In genomic region chr11:117309108-117309917, GRCm38 (mm10) we compare ENCODE assay signal across 9 mouse cellular contexts.
DNase-seq lines count a peak whose midpoint lies in the region; ATAC-seq and TF ChIP-seq lines count a peak whose summit lies in the region.
"Had no signal": no experiment of that assay in that cellular context is flagged by ENCODE, and none has a peak within 500 bp of the region (broad histone marks: within the 10 kb centered on the region; RNA-seq: fewer than 3 reads in every experiment).

No protein-coding gene starts in this region.

- peak overlapping the region; percentile 10; the same call in 1 of the 2 replicates for H3K9ac ChIP-seq in heart, adult 2 months (ENCODE audit: low read depth, low read length)
- no peak overlapping the region for H3K9ac ChIP-seq in midbrain, embryonic 11.5 days (ENCODE audit: low read length)
- 0 out of 2 replicates have a peak overlapping the region, but pooled peaks have one; percentile 35 for H3K9ac ChIP-seq in embryonic facial prominence, embryonic 12.5 days
- 0 out of 2 replicates have a peak overlapping the region, but pooled peaks have one; percentile 7 for H3K9ac ChIP-seq in limb, embryonic 15.5 days

- no peak for TF ChIP-seq CTCF in heart, adult 2 months (IDR thresholded peaks at IDR 0.05)

- intact Hi-C loops in heart, adult 2 months (cut with DNase I): no loop called here
- intact Hi-C loops in heart, postnatal 36 days (cut with DNase I): no loop called here

- no peaks in the 10 kb centered on the region for H3K9me3 ChIP-seq in midbrain, embryonic 10.5 days (replicated peaks)
- H3K9me3 ChIP-seq in midbrain, embryonic 11.5 days (ENCODE audit: control insufficient read depth, low read length): no peaks in the 10 kb centered on the region
- H3K9me3 ChIP-seq in embryonic facial prominence, embryonic 12.5 days: no peaks in the 10 kb centered on the region
- H3K9me3 ChIP-seq in limb, embryonic 15.5 days: no peaks in the 10 kb centered on the region
- H3K9me3 ChIP-seq: heart, embryonic 15.5 days had no signal

- no peak for TF ChIP-seq EP300 in heart, adult 2 months (IDR thresholded peaks at IDR 0.05; ENCODE audit: insufficient read depth, low read depth, low read length)

- WGBS in heart, adult 2 months: 62% methylated on average over 17 of the region's 17 CpGs
- WGBS in midbrain, embryonic 10.5 days: 78% methylated on average over 17 of the region's 17 CpGs
- WGBS in midbrain, embryonic 11.5 days: 76% methylated on average over 17 of the region's 17 CpGs
- whole genome bisulfite sequencing in embryonic facial prominence, embryonic 12.5 days: 57% methylated on average over 17 of the region's 17 CpGs
- 50% methylated on average over 17 of the region's 17 CpGs for WGBS in limb, embryonic 15.5 days

- H3K79me2 ChIP-seq in heart, adult 2 months (replicated peaks; ENCODE audit: control insufficient read depth, insufficient read depth, low read length): no peaks in the 10 kb centered on the region

- H3K4me3 ChIP-seq in heart, adult 2 months: no peak overlapping the region
- H3K4me3 ChIP-seq in midbrain, embryonic 10.5 days: no peak overlapping the region
- no peak overlapping the region for H3K4me3 ChIP-seq in midbrain, embryonic 11.5 days (ENCODE audit: low read depth, low read length)
- H3K4me3 ChIP-seq in embryonic facial prominence, embryonic 12.5 days: no peak overlapping the region
- no peak overlapping the region for H3K4me3 ChIP-seq in limb, embryonic 15.5 days
- H3K4me3 ChIP-seq: heart, embryonic 15.5 days had no signal

- peak overlapping the region; percentile 62 for H3K27ac ChIP-seq in heart, adult 2 months
- H3K27ac ChIP-seq in midbrain, embryonic 10.5 days (replicated peaks): peak overlapping the region; percentile 69
- H3K27ac ChIP-seq in midbrain, embryonic 11.5 days (ENCODE audit: low read depth, low read length): no peak overlapping the region
- H3K27ac ChIP-seq in embryonic facial prominence, embryonic 12.5 days: peak overlapping the region; percentile 46
- H3K27ac ChIP-seq in limb, embryonic 15.5 days: peak overlapping the region; percentile 78

- no peak for TF ChIP-seq POLR2A in heart, adult 2 months (IDR thresholded peaks at IDR 0.05; ENCODE audit: insufficient read depth, low read depth, low read length)

- H3K4me2 ChIP-seq in midbrain, embryonic 11.5 days: no peak overlapping the region
- no peak overlapping the region; the same call in 1 of the 2 replicates for H3K4me2 ChIP-seq in embryonic facial prominence, embryonic 12.5 days (replicated peaks)
- no peak overlapping the region for H3K4me2 ChIP-seq in limb, embryonic 15.5 days
- H3K4me2 ChIP-seq: heart, embryonic 15.5 days had no signal

- DNase-seq in heart, adult 2 months: no peak
- DNase-seq in heart, postnatal 36 days: no peak
- no peak for DNase-seq in midbrain, embryonic 10.5 days (ENCODE audit: low spot score)
- DNase-seq in midbrain, embryonic 11.5 days (ENCODE audit: low spot score, missing footprints): no peak
- no peak for DNase-seq in urinary bladder, postnatal 25 days (ENCODE audit: low spot score)

- no peaks in the 10 kb centered on the region for H3K27me3 ChIP-seq in heart, adult 2 months (ENCODE audit: control insufficient read depth, insufficient read depth, low read length)
- H3K27me3 ChIP-seq in midbrain, embryonic 10.5 days (ENCODE audit: low read depth, poor library complexity, severe bottlenecking): no peaks in the 10 kb centered on the region
- no peaks in the 10 kb centered on the region for H3K27me3 ChIP-seq in midbrain, embryonic 11.5 days (ENCODE audit: control insufficient read depth, insufficient read depth, low read length)
- no peaks in the 10 kb centered on the region for H3K27me3 ChIP-seq in embryonic facial prominence, embryonic 12.5 days
- no peaks in the 10 kb centered on the region for H3K27me3 ChIP-seq in limb, embryonic 15.5 days
- H3K27me3 ChIP-seq: heart, embryonic 15.5 days had no signal

- no peak for ATAC-seq in midbrain, embryonic 11.5 days (ENCODE audit: low FRiP score)
- ATAC-seq in embryonic facial prominence, embryonic 12.5 days (ENCODE audit: insufficient number of reproducible peaks, insufficient read depth, low FRiP score, low TSS enrichment): no peak
- ATAC-seq in limb, embryonic 15.5 days (ENCODE audit: insufficient number of reproducible peaks, low FRiP score, low TSS enrichment, low read depth): no peak
- no peak for ATAC-seq in erythroblast, adult 5-6 weeks (replicated peaks; ENCODE audit: low FRiP score, poor library complexity, severe bottlenecking)

- 0 out of 2 replicates have a peak, but pooled peaks cover 2% of the 10 kb centered on the region for H3K36me3 ChIP-seq in heart, adult 2 months (ENCODE audit: control insufficient read depth, insufficient read depth, low read length)
- no peaks in the 10 kb centered on the region; the same call in 1 of the 2 replicates for H3K36me3 ChIP-seq in midbrain, embryonic 10.5 days
- H3K36me3 ChIP-seq in midbrain, embryonic 11.5 days (ENCODE audit: control insufficient read depth, insufficient read depth, low read length): no peaks in the 10 kb centered on the region
- no peaks in the 10 kb centered on the region for H3K36me3 ChIP-seq in embryonic facial prominence, embryonic 12.5 days
- 0 out of 2 replicates have a peak, but pooled peaks cover 2% of the 10 kb centered on the region for H3K36me3 ChIP-seq in limb, embryonic 15.5 days
- H3K36me3 ChIP-seq: heart, embryonic 15.5 days had no signal

- peaks cover 75% of the 10 kb centered on the region for H3K4me1 ChIP-seq in heart, adult 2 months (ENCODE audit: control insufficient read depth, insufficient read depth, low read length)
- peaks cover 80% of the 10 kb centered on the region for H3K4me1 ChIP-seq in midbrain, embryonic 10.5 days
- H3K4me1 ChIP-seq in midbrain, embryonic 11.5 days (ENCODE audit: control insufficient read depth, insufficient read depth, low read length): peaks cover 20% of the 10 kb centered on the region
- H3K4me1 ChIP-seq in embryonic facial prominence, embryonic 12.5 days: peaks cover 78% of the 10 kb centered on the region
- H3K4me1 ChIP-seq in limb, embryonic 15.5 days: peaks cover 96% of the 10 kb centered on the region
